Mouse (Mus musculus) brain, embryonic 14.5 days (tissue): ENCODE measurements around the gene Ror2.

Experiments used
- CTCF ChIP-seq: fragments of 200-500 bp; IDR thresholded peaks from 2 replicates; pipeline ENCODE4 v1.5.1; 2012; ENCODE audit warnings: inconsistent platforms, mild to moderate bottlenecking, moderate library complexity, borderline replicate concordance; ENCODE audit not compliant: insufficient read depth, insufficient read length; ENCODE audit errors: extremely low read depth
- POLR2A ChIP-seq: fragments of 200-500 bp; IDR thresholded peaks from 2 replicates; pipeline ENCODE4 v1.6.1; 2012; ENCODE audit warnings: mild to moderate bottlenecking, inconsistent platforms, borderline replicate concordance; ENCODE audit not compliant: poor library complexity, insufficient read depth, insufficient read length, severe bottlenecking; ENCODE audit errors: extremely low read depth

- TF ChIP-seq CTCF: no peak
- no peak for TF ChIP-seq POLR2A
Measured at GRCm38 (mm10) chr13:53232419-53232818, 53.5 kb downstream of the Ror2 start.
